Mouse (Mus musculus) bone marrow macrophage, adult 2 months (primary cell): Measurements from ENCODE around the gene Fgd3.

Experiments
- CTCF ChIP-seq: IDR thresholded peaks from 2 replicates; pipeline ENCODE4 v1.5.1; 2012; ENCODE audit warnings: low read depth, mild to moderate bottlenecking, low read length, moderate library complexity
- POLR2A ChIP-seq: IDR thresholded peaks from 2 replicates; pipeline ENCODE4 v1.6.1; 2012; ENCODE audit warnings: mild to moderate bottlenecking, low read depth, low read length, borderline replicate concordance

GRCm38 (mm10) chr13:49296270-49296669 lies 23.8 kb downstream of the Fgd3 start:
- TF ChIP-seq POLR2A (no peak), CTCF (no peak)
